Comparison of ENCODE assay signal across 8 mouse cellular contexts in genomic region chr6:84589742-84590686, GRCm38 (mm10). TPM values are rescaled to one million over a fixed set of nuclear protein-coding genes. Genes with fewer than 3 reads are reported as not detected.
A peak's percentile ranks its signal among the peaks of the same experiment; 100 is the strongest.
DNase-seq lines count a peak whose midpoint lies in the region; ATAC-seq and TF ChIP-seq lines count a peak whose summit lies in the region.

No protein-coding gene starts in this region.

- peaks cover 36% of the 10 kb centered on the region for H3K27me3 ChIP-seq in hindbrain, postnatal 0 days (ENCODE audit: insufficient read depth, low read length)

- 2% methylated on average over 39 of the region's 39 CpGs for WGBS in hindbrain, postnatal 0 days

- TF ChIP-seq CTCF in gastrocnemius, adult 2 months (IDR thresholded peaks at IDR 0.05) = no peak; the same call in 1 of the 2 replicates
- peak; percentile 96 for TF ChIP-seq CTCF in hindbrain, postnatal 0 days (IDR thresholded peaks at IDR 0.05; ENCODE audit: low read depth)

- ATAC-seq in common myeloid progenitor, adult 5-6 weeks (replicated peaks; ENCODE audit: low read depth, poor library complexity, severe bottlenecking) = peak; percentile 89
- peak; percentile 68 for ATAC-seq in hindbrain, postnatal 0 days
- peak; percentile 85 for ATAC-seq in megakaryocyte, adult 5-6 weeks (ENCODE audit: poor library complexity, severe bottlenecking)

- intact Hi-C loops in gastrocnemius, adult 2 months (cut with DNase I) = loop anchor here (1.0 to 10.0 kb wide), 4 partner anchors 182 to 497 kb away; no protein-coding TSS in a partner anchor

- peak overlapping the region; percentile 49 for H3K4me3 ChIP-seq in gastrocnemius, adult 2 months
- peak overlapping the region; percentile 48 for H3K4me3 ChIP-seq in hindbrain, postnatal 0 days (ENCODE audit: low read length)

- H3K27ac ChIP-seq in gastrocnemius, adult 2 months = no peak overlapping the region
- H3K27ac ChIP-seq in hindbrain, postnatal 0 days = no peak overlapping the region

- H3K9me3 ChIP-seq in hindbrain, postnatal 0 days (ENCODE audit: low read length) = no peaks in the 10 kb centered on the region

- 0 out of 2 replicates have a peak overlapping the region, but pooled peaks have one; percentile 24 for H3K9ac ChIP-seq in hindbrain, postnatal 0 days (replicated peaks; ENCODE audit: low read length)

- peaks cover 18% of the 10 kb centered on the region for H3K4me1 ChIP-seq in hindbrain, postnatal 0 days (ENCODE audit: insufficient read depth, low read length)

- H3K36me3 ChIP-seq in hindbrain, postnatal 0 days (ENCODE audit: insufficient read depth, low read length) = no peaks in the 10 kb centered on the region

- peak overlapping the region; percentile 88 for H3K4me2 ChIP-seq in hindbrain, postnatal 0 days (ENCODE audit: low read depth, low read length)

- peak; percentile 87 to 96 for DNase-seq in adrenal gland, adult (ENCODE audit: inconsistent age in 2 of 2, low spot score in 1 of 2)
- DNase-seq in gastrocnemius, adult 2 months = peak; percentile 91
- peak; percentile 94 for DNase-seq in hindbrain, postnatal 0 days (ENCODE audit: low spot score)
- DNase-seq in left cerebral cortex, adult 18-20 months (ENCODE audit: low spot score in 2 of 2) = peak; percentile 85 to 94
- DNase-seq in right cerebral cortex, postnatal 14 days = peak; percentile 88
- peak; percentile 70 for DNase-seq in yolk sac, embryonic 10.5 days (ENCODE audit: low spot score)

RNA-seq across cellular contexts. Expression of gene Cyp26b1, which starts 3.7 kb away (rescaled TPM):
- total RNA-seq in common myeloid progenitor, adult 5-6 weeks (2017) = not detected in 2 replicates
- total RNA-seq in gastrocnemius, adult 2 months (2021) = 10 to 100 TPM in 1 of 2 experiments, 1 to 10 TPM in 1; 7.1 to 18.9 TPM
- 78.9 and 90.5 TPM in 2 replicates for total RNA-seq in hindbrain, postnatal 0 days (2014; rRNA removed)
- polyA plus RNA-seq in hindbrain, postnatal 0 days (2015; fragmentation: Nextera tagmentation; extraction: Ambion mirVana) = 32.5 and 33.1 TPM in 2 replicates
- 10 to 100 TPM in 1 of 2 experiments, 1 to 10 TPM in 1; 5.9 to 10.2 TPM for total RNA-seq in left cerebral cortex, adult 18-20 months (2021)
- not detected in 2 replicates for total RNA-seq in megakaryocyte, adult 5-6 weeks (2015)
- not detected in 2 replicates for total RNA-seq in megakaryocyte, adult 5-6 weeks (2017)
